Mouse (Mus musculus): ENCODE results near the gene Tma7. TPM values are rescaled to one million over a fixed set of nuclear protein-coding genes. Genes with fewer than 3 reads are reported as not detected.
A peak's percentile ranks its signal among the peaks of the same experiment; 100 is the strongest.

The Tma7 gene
- polyA plus RNA-seq, 1 experiment from 2014 or later: 683 TPM

- H3K4me1 ChIP-seq (replicated peaks; ENCODE audit: control insufficient read depth, insufficient read depth, low read length): 0 out of 2 replicates have a peak, but pooled peaks cover 6% of the 10 kb centered on the region
- no peak for ATAC-seq
- H3K4me2 ChIP-seq (replicated peaks; ENCODE audit: low read depth): no peak overlapping the region
- no peaks in the 10 kb centered on the region for H3K9me3 ChIP-seq (ENCODE audit: control insufficient read depth)
- peaks cover 17% of the 10 kb centered on the region for H3K36me3 ChIP-seq (ENCODE audit: control insufficient read depth, insufficient read depth)
- no peak overlapping the region for H3K27ac ChIP-seq (ENCODE audit: low read depth, low read length)
- 93% methylated on average over 8 of the region's 8 CpGs for WGBS
- no peak overlapping the region for H3K4me3 ChIP-seq (ENCODE audit: low read depth, low read length)
- H3K27me3 ChIP-seq (replicated peaks; ENCODE audit: control insufficient read depth, insufficient read depth, low read length): no peaks in the 10 kb centered on the region
- H3K9ac ChIP-seq (ENCODE audit: low read depth, low read length): no peak overlapping the region
- no peak for TF ChIP-seq CTCF (IDR thresholded peaks at IDR 0.05; ENCODE audit: low read depth)
Observed at GRCm38 (mm10) chr9:109091802-109092201, 9.4 kb upstream of the Tma7 start.

GRCm38 (mm10) chr9:109090446-109090845 is 8.1 kb upstream of the Tma7 start:
- no peak for ATAC-seq
- Histone ChIP-seq H3K27ac (ENCODE audit: low read depth, low read length) (no peak overlapping the region), H3K27me3 (replicated peaks; ENCODE audit: control insufficient read depth, insufficient read depth, low read length) (no peaks in the 10 kb centered on the region), H3K9ac (ENCODE audit: low read depth, low read length) (no peak overlapping the region), H3K9me3 (ENCODE audit: control insufficient read depth) (no peaks in the 10 kb centered on the region), H3K4me1 (replicated peaks; ENCODE audit: control insufficient read depth, insufficient read depth, low read length) (0 out of 2 replicates have a peak, but pooled peaks cover 6% of the 10 kb centered on the region), H3K36me3 (ENCODE audit: control insufficient read depth, insufficient read depth) (peaks cover 17% of the 10 kb centered on the region), H3K4me2 (replicated peaks; ENCODE audit: low read depth) (no peak overlapping the region), H3K4me3 (ENCODE audit: low read depth, low read length) (no peak overlapping the region)
- WGBS: 64% methylated on average over 15 of the region's 15 CpGs
- no peak for TF ChIP-seq CTCF (IDR thresholded peaks at IDR 0.05; ENCODE audit: low read depth)

- no peak for ATAC-seq
- Histone ChIP-seq H3K27me3 (replicated peaks; ENCODE audit: control insufficient read depth, insufficient read depth, low read length) (no peaks in the 10 kb centered on the region), H3K9me3 (ENCODE audit: control insufficient read depth) (no peaks in the 10 kb centered on the region), H3K9ac (ENCODE audit: low read depth, low read length) (no peak overlapping the region), H3K36me3 (ENCODE audit: control insufficient read depth, insufficient read depth) (peaks cover 17% of the 10 kb centered on the region), H3K4me3 (ENCODE audit: low read depth, low read length) (no peak overlapping the region), H3K27ac (ENCODE audit: low read depth, low read length) (no peak overlapping the region), H3K4me2 (replicated peaks; ENCODE audit: low read depth) (no peak overlapping the region), H3K4me1 (replicated peaks; ENCODE audit: control insufficient read depth, insufficient read depth, low read length) (no peaks in the 10 kb centered on the region)
- 16% methylated on average over 5 of the region's 5 CpGs for WGBS
- peak; percentile 76 for TF ChIP-seq CTCF (IDR thresholded peaks at IDR 0.05; ENCODE audit: low read depth)
Observed at GRCm38 (mm10) chr9:109087987-109088386, 5.6 kb upstream of the Tma7 start.

- H3K4me3 ChIP-seq (ENCODE audit: low read depth, low read length): no peak overlapping the region
- no peak overlapping the region for H3K27ac ChIP-seq (ENCODE audit: low read depth, low read length)
- H3K36me3 ChIP-seq (ENCODE audit: control insufficient read depth, insufficient read depth): peaks cover 4% of the 10 kb centered on the region; the same call in 1 of the 2 replicates
- WGBS: 15% methylated on average over 2 of the region's 2 CpGs
- H3K4me2 ChIP-seq (replicated peaks; ENCODE audit: low read depth): no peak overlapping the region
- no peaks in the 10 kb centered on the region for H3K4me1 ChIP-seq (replicated peaks; ENCODE audit: control insufficient read depth, insufficient read depth, low read length)
- no peak overlapping the region for H3K9ac ChIP-seq (ENCODE audit: low read depth, low read length)
- H3K27me3 ChIP-seq (replicated peaks; ENCODE audit: control insufficient read depth, insufficient read depth, low read length): no peaks in the 10 kb centered on the region
- ATAC-seq: no peak
- TF ChIP-seq CTCF (IDR thresholded peaks at IDR 0.05; ENCODE audit: low read depth): peak; percentile 72
- H3K9me3 ChIP-seq (ENCODE audit: control insufficient read depth): no peaks in the 10 kb centered on the region
Observed at GRCm38 (mm10) chr9:109084922-109085321, 2.5 kb upstream of the Tma7 start.

- H3K27ac ChIP-seq (ENCODE audit: low read depth, low read length): peak overlapping the region; percentile 69
- WGBS: under 1% methylated on average over 11 of the region's 11 CpGs
- no peaks in the 10 kb centered on the region for H3K4me1 ChIP-seq (replicated peaks; ENCODE audit: control insufficient read depth, insufficient read depth, low read length)
- peak overlapping the region; percentile 70 for H3K4me2 ChIP-seq (replicated peaks; ENCODE audit: low read depth)
- peaks cover 8% of the 10 kb centered on the region; the same call in 1 of the 2 replicates for H3K36me3 ChIP-seq (ENCODE audit: control insufficient read depth, insufficient read depth)
- H3K9me3 ChIP-seq (ENCODE audit: control insufficient read depth): no peaks in the 10 kb centered on the region
- H3K4me3 ChIP-seq (ENCODE audit: low read depth, low read length): peak overlapping the region; percentile 63
- no peaks in the 10 kb centered on the region for H3K27me3 ChIP-seq (replicated peaks; ENCODE audit: control insufficient read depth, insufficient read depth, low read length)
- H3K9ac ChIP-seq (ENCODE audit: low read depth, low read length): peak overlapping the region; percentile 63
- ATAC-seq: 0 out of 2 replicates have a peak, but pooled peaks have one; percentile 2
- TF ChIP-seq CTCF (IDR thresholded peaks at IDR 0.05; ENCODE audit: low read depth): no peak
Observed at GRCm38 (mm10) chr9:109081749-109082123, 651 bp downstream of the Tma7 start.

- H3K9me3 ChIP-seq (ENCODE audit: control insufficient read depth): no peaks in the 10 kb centered on the region
- TF ChIP-seq CTCF (IDR thresholded peaks at IDR 0.05; ENCODE audit: low read depth): no peak
- H3K9ac ChIP-seq (ENCODE audit: low read depth, low read length): no peak overlapping the region
- H3K36me3 ChIP-seq (ENCODE audit: control insufficient read depth, insufficient read depth): peaks cover 8% of the 10 kb centered on the region; the same call in 1 of the 2 replicates
- no peak overlapping the region for H3K27ac ChIP-seq (ENCODE audit: low read depth, low read length)
- 68% methylated on average over 3 of the region's 3 CpGs for WGBS
- no peaks in the 10 kb centered on the region for H3K4me1 ChIP-seq (replicated peaks; ENCODE audit: control insufficient read depth, insufficient read depth, low read length)
- H3K27me3 ChIP-seq (replicated peaks; ENCODE audit: control insufficient read depth, insufficient read depth, low read length): no peaks in the 10 kb centered on the region
- no peak overlapping the region for H3K4me3 ChIP-seq (ENCODE audit: low read depth, low read length)
- ATAC-seq: no peak
- peak overlapping the region; percentile 70; the same call in 1 of the 2 replicates for H3K4me2 ChIP-seq (replicated peaks; ENCODE audit: low read depth)
Observed at GRCm38 (mm10) chr9:109080516-109080915, 1.9 kb downstream of the Tma7 start.
